Mouse (Mus musculus): Measurements from ENCODE around the gene Olfr628.
"Not testable (repeated sequence)": the region's sequence is repeated elsewhere in the genome, so short reads cannot be mapped to it uniquely, and the experiment has no call there.

The Olfr628 gene

GRCm38 (mm10) chr7:103730074-103730473 is at the start of gene Olfr628:
TSS of gene Olfr628 (plus strand) at chr7:103730374.
- DNase-seq, result no peak

GRCm38 (mm10) chr7:103682420-103682819 is 47.8 kb upstream of the Olfr628 start, which contains the start of gene Olfr625-ps1:
TSS of gene Olfr625-ps1 (plus strand) at chr7:103682720.
- DNase-seq, result no peak

GRCm38 (mm10) chr7:103699469-103699868 is 30.7 kb upstream of the Olfr628 start:
- DNase-seq, result no peak

DNA sequence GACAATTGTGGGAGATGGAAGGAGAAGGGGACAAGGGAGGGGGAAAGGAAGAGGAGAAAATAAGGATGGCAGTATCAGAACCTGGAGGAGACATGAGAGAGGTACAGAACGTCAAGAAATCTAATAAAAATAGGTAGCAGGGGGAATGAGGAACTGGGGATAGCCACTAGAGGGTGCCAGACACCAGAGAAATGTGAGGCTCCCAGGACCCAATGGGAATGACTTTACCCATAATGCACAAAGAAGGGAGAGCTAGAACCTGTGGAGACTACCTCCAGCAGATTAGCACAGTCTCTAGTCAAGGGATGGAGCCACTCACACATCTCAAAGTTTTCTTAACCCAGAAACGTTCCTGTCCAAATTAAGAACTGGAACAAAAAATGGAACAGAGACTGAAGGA is 18.1 kb upstream of the Olfr628 start:
- no peak for DNase-seq

DNA sequence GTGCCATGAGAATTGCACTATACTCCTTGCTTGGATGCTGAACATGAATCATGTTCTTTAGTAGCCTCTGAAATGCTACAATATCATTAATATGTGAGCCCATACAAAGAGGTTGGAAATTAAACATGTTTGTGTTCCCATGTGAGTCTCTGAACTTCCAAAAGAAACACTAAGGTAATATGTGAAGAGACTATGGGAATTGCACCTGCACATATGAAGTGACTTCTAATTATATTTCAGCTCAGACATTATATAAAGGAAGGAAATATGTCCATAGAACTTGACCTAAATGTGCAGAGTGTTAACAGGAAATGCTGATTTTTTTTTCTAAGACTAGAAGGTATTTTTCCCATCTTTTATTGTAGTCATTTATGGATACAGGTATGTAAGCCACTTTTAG is 15.8 kb upstream of the Olfr628 start, which contains the start of gene Olfr243:
Gene Olfr243 (plus strand): TSS at position 301 of the 400 bp plus-strand sequence.
- no peak for DNase-seq

- DNase-seq, result not testable (repeated sequence)
These were observed 13.8 kb upstream of the Olfr628 start for GRCm38 (mm10) chr7:103716398-103716797.

DNA sequence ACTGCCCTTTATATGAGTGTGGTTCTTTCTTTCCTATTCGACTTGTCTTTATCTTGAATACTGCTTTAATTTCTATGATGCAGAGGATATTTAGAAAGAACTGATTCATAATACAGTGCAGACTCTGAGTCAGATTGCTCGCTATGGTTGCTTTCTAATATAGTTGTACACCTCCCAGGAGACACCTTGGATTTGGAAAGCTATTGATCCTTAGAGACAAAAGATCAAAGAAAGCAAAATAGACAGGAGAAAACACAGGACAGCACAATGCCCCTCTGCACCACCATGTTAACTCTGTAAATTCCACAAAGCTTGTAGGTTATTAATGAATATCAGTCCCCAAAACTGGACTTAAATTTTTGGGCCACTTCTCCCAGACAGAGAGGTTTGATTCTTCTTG is 14.7 kb downstream of the Olfr628 start, which contains the start of gene Olfr629:
Gene Olfr629 (minus strand): TSS at position 101 of the 400 bp plus-strand sequence.
- DNase-seq, result no peak

DNA sequence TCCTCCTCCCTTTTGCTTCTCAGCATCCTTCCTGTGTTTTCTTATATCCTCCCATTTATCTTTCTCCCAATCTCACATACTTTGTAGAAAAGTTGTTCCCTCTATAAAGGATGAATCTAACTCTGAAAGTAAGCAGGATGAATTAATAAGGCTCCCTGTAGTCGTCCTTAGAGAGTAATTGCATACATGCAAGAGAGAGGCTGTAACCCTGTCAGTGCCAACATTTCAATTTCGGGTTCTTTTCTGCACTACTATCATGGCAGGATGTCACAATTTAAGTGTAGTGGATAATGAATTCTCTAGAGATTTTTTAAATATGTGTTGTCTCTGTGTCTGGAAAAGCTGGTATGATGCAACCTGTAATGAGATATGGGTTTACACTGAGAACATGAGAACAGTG is 27.1 kb downstream of the Olfr628 start, which contains the start of gene Olfr630:
Gene Olfr630 (minus strand): TSS at position 101 of the 400 bp plus-strand sequence.
- DNase-seq, result no peak

DNA sequence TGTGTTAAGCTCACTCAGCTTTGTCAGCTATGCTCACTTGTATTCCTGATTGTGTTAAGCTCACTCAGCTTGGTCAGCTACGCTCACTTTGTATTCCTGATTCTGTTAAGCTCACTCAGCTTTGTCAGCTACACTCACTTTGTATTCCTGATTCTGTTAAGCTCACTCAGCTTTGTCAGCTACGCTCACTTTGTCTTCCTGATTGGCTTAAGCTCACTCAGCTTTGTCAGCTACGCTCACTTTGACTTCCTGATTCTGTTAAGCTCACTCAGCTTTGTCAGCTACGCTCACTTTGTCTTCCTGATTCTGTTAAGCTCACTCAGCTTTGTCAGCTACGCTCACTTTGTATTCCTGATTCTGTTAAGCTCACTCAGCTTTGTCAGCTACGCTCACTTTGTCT is 32.0 kb downstream of the Olfr628 start:
- DNase-seq, result not testable (repeated sequence)

DNA sequence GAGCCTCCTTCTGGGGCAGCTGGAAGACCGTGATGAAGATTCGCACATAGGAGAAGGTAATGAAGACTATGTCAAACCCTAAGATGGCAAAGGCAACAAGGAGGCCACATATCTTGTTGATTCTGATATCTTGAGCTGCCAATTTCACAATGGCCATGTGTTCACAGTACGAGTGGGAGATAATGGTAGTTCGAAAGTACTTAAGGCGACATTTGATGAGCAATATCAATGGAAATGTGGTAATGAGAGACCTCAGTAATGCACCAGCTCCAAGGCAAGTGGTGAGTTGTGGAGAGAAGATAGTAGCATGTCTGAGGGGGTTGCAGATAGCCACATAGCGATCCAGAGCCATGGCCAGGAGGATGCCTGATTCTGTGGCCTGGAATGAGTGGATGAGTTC is 37.5 kb downstream of the Olfr628 start:
- not testable (repeated sequence) for DNase-seq

DNA sequence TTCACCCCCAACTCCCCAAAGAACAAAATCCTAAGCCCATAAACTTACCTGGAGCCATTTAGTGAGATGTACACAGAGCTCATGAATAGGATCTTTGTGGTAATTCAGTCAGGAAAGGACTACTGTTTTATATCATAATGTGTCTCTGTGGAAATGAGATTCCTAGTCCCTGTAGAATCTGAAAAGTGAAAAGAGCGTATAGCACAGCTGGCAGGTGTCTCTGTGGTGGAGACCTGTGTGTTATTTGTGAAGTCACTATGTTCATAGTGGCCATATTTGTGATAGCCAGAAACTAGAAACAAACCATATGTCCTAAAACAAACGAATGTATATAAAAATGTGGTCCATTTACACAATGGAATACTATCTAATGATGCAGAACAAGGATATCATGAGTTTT is 41.3 kb downstream of the Olfr628 start, which contains the start of gene Olfr69:
Gene Olfr69 (minus strand): TSS at position 101 of the 400 bp plus-strand sequence.
- DNase-seq, result no peak

DNA sequence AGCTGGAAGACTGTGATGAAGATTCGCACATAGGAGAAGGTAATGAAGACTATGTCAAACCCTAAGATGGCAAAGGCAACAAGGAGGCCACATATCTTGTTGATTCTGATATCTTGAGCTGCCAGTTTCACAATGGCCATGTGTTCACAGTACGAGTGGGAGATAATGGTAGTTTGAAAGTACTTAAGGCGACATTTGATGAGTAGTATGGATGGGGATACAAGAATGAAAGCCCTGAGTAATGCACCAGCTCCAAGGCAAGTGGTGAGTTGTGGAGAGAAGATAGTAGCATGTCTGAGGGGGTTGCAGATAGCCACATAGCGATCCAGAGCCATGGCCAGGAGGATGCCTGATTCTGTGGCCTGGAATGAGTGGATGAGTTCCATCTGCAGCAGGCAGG is 47.5 kb downstream of the Olfr628 start:
- DNase-seq, result not testable (repeated sequence)

DNA sequence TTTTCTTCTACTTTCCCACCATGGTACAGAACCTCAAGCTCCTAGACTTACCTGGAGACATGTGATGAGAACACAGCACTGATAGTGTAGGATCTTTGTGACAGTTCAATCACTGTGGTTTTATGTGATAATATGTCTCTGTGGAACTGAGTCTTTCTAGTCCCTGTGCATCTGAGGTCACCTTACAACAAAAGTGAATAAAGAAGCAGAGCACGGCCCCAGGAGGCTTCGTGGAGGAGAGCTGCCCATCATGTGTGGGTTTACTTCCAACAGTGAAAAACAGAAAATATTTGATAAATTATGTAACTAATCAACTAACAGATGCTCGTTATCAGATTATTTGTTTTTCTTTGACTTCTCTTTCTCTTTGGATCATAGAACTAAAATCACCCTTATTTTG is 49.4 kb downstream of the Olfr628 start, which contains the start of gene Olfr68:
Gene Olfr68 (minus strand): TSS at position 101 of the 400 bp plus-strand sequence.
- no peak for DNase-seq
